Mouse (Mus musculus): ENCODE measurements around the gene Tnk2.

DNA sequence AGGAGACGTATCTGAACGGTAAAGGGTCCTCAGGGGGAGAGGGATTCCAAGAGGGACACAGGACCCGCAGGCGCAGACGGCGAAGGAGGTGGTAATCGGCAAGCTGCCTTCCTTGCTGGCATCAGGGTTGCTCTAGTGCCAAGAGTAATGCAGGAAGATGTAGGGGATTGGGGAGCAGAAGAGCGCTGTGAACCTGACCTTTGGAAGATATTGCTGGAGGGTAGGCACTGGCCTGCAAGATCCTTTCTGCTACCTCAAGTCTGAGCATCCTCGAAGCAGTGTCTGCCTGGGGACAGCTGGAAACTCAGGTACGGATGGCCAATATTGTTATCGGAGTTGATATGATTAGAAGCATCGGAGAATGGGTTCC lies 1.1 kb downstream of the Tnk2 start:
- TF ChIP-seq CTCF (IDR thresholded peaks at IDR 0.05; ENCODE audit: low read depth, low read length): no peak
- TF ChIP-seq POLR2A (IDR thresholded peaks at IDR 0.05; ENCODE audit: borderline replicate concordance, low read depth, low read length): no peak
